Mouse (Mus musculus): Measurements from ENCODE around the gene Snx4. TPM values are rescaled to one million over a fixed set of nuclear protein-coding genes. Genes with fewer than 3 reads are reported as not detected.

Gene Snx4
- polyA plus RNA-seq, 1 experiment from 2014 or later = 82.3 TPM

DNA sequence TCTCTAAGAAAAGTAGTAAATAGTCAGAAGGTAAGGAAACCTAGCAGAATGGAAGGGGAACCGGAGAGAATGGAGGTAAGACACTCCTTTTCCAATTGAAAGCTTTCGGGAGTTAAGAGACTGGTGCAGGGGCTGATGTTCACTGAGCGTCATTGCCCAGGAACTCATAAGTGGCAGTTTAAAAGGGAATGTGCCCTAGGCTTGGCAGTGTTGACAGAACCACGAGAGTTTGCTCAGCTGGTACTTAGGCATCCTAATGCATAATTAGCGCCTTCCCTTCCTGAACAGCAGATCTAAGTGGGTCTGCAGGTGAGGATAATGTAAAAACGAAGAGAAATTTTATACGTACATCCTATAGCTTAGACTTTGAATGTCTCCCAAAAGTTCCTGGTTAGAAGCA is 4.4 kb downstream of the Snx4 start:
- ATAC-seq (ENCODE audit: insufficient number of reproducible peaks, insufficient read depth, low FRiP score, low read depth) = no peak
- Histone ChIP-seq H3K36me3 (ENCODE audit: control insufficient read depth, insufficient read depth, low read length) (no peaks in the 10 kb centered on the region), H3K4me2 (ENCODE audit: low read length) (no peak overlapping the region), H3K9me3 (ENCODE audit: control insufficient read depth, low read length) (no peaks in the 10 kb centered on the region), H3K27me3 (ENCODE audit: control insufficient read depth, insufficient read depth, low read length) (no peaks in the 10 kb centered on the region), H3K27ac (replicated peaks in 1 of 2; ENCODE audit: control insufficient read depth in 1 of 2, insufficient read depth in 1 of 2, low read depth in 2 of 2, low read length in 2 of 2) (no peak overlapping the region), H3K4me3 (ENCODE audit: control insufficient read depth in 1 of 2, insufficient read depth in 1 of 2, low read depth in 1 of 2, low read length in 2 of 2) (no peak overlapping the region), H3K9ac (ENCODE audit: low read length) (no peak overlapping the region), H3K4me1 (ENCODE audit: control insufficient read depth in 2 of 2, insufficient read depth in 2 of 2, low read length in 2 of 2) (peaks cover 9 to 31% of the 10 kb centered on the region in 2 experiments)
- WGBS = 76% methylated on average over 7 of the region's 7 CpGs

DNA sequence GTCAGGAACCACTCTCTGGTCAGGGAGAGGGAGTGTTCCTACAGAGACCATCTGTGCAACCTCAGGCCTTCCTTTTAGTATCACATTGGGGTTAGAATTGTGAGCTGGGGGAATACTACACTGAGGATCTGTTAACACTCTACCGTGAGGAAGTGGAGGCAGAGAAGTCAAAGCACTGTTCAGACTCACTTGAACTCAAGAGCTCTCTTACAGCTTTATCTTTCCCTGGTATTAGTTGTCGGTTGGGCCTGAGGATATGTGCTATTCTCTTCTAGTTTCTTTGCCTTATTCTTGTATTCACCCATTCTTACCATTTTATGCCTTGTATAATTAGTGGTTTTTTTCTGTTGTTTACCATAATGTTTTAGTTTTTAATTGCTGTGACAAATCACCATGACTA is 7.3 kb downstream of the Snx4 start:
- no peaks in the 10 kb centered on the region for H3K9me3 ChIP-seq (ENCODE audit: control insufficient read depth, low read length)
- peak overlapping the region; percentile 6 to 16; a peak in 1 of 4 replicates for H3K27ac ChIP-seq (replicated peaks in 1 of 2; ENCODE audit: control insufficient read depth in 1 of 2, insufficient read depth in 1 of 2, low read depth in 2 of 2, low read length in 2 of 2)
- no peak overlapping the region for H3K4me3 ChIP-seq (ENCODE audit: control insufficient read depth in 1 of 2, insufficient read depth in 1 of 2, low read depth in 1 of 2, low read length in 2 of 2)
- no peak overlapping the region for H3K4me2 ChIP-seq (ENCODE audit: low read length)
- H3K9ac ChIP-seq (ENCODE audit: low read length) = no peak overlapping the region
- peaks cover 13 to 41% of the 10 kb centered on the region in 2 experiments for H3K4me1 ChIP-seq (ENCODE audit: control insufficient read depth in 2 of 2, insufficient read depth in 2 of 2, low read length in 2 of 2)
- no peaks in the 10 kb centered on the region for H3K36me3 ChIP-seq (ENCODE audit: control insufficient read depth, insufficient read depth, low read length)
- H3K27me3 ChIP-seq (ENCODE audit: control insufficient read depth, insufficient read depth, low read length) = no peaks in the 10 kb centered on the region
- 26% methylated on average over 2 of the region's 2 CpGs for WGBS
- no peak for ATAC-seq (ENCODE audit: insufficient number of reproducible peaks, insufficient read depth, low FRiP score, low read depth)

DNA sequence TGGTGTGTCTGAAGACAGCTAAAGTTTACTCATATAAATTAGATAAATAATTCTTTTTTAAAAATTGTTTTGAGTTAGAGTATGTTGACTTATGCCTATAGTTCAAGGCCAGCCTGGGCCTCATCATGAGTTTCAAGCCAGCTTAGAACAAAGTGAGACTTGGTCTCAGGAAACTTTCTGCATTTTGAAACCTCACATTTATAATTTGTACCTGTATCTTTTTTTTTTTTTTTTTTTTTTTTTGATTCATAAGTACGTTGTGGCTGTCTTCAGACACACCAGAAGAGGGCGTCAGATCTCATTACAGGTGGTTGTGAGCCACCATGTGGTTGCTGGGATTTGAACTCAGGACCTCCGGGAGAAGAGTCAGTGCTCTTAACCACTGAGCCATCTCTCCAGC is 8.6 kb downstream of the Snx4 start:
- H3K9me3 ChIP-seq (ENCODE audit: control insufficient read depth, low read length) = no peaks in the 10 kb centered on the region
- no peak overlapping the region for H3K4me3 ChIP-seq (ENCODE audit: control insufficient read depth in 1 of 2, insufficient read depth in 1 of 2, low read depth in 1 of 2, low read length in 2 of 2)
- no peak overlapping the region for H3K27ac ChIP-seq (replicated peaks in 1 of 2; ENCODE audit: control insufficient read depth in 1 of 2, insufficient read depth in 1 of 2, low read depth in 2 of 2, low read length in 2 of 2)
- H3K9ac ChIP-seq (ENCODE audit: low read length) = no peak overlapping the region
- no peak for ATAC-seq (ENCODE audit: insufficient number of reproducible peaks, insufficient read depth, low FRiP score, low read depth)
- 72% methylated on average over 3 of the region's 3 CpGs for WGBS
- H3K4me2 ChIP-seq (ENCODE audit: low read length) = no peak overlapping the region
- H3K27me3 ChIP-seq (ENCODE audit: control insufficient read depth, insufficient read depth, low read length) = no peaks in the 10 kb centered on the region
- H3K36me3 ChIP-seq (ENCODE audit: control insufficient read depth, insufficient read depth, low read length) = peaks cover 11% of the 10 kb centered on the region
- H3K4me1 ChIP-seq (ENCODE audit: control insufficient read depth in 2 of 2, insufficient read depth in 2 of 2, low read length in 2 of 2) = peaks cover 13 to 41% of the 10 kb centered on the region in 2 experiments

DNA sequence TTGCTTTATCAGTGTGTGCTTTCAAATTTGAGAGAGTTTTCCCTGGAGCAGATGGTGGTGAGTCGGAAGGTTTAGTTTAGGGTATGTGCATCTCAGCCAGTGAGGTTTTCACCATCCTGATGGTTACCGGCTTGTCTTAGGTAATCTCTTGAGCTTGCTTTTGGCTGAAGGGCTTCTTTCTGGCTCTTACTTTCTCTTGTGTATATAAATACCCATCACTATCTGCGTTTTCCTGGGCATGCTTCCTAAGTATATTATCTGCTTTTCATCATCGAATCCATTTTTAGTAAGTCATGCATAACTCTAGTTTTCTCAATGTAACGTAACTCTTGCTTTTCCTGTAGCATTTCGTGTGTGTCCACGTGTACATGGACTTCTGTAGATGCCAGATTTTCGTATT is 9.6 kb downstream of the Snx4 start:
- Histone ChIP-seq H3K4me2 (ENCODE audit: low read length) (peak overlapping the region; percentile 4), H3K27me3 (ENCODE audit: control insufficient read depth, insufficient read depth, low read length) (no peaks in the 10 kb centered on the region), H3K4me3 (ENCODE audit: control insufficient read depth in 1 of 2, insufficient read depth in 1 of 2, low read depth in 1 of 2, low read length in 2 of 2) (no peak overlapping the region), H3K9ac (ENCODE audit: low read length) (no peak overlapping the region), H3K4me1 (ENCODE audit: control insufficient read depth in 2 of 2, insufficient read depth in 2 of 2, low read length in 2 of 2) (peaks cover 11 to 34% of the 10 kb centered on the region in 2 experiments), H3K9me3 (ENCODE audit: control insufficient read depth, low read length) (no peaks in the 10 kb centered on the region), H3K36me3 (ENCODE audit: control insufficient read depth, insufficient read depth, low read length) (peaks cover 21% of the 10 kb centered on the region), H3K27ac (replicated peaks in 1 of 2; ENCODE audit: control insufficient read depth in 1 of 2, insufficient read depth in 1 of 2, low read depth in 2 of 2, low read length in 2 of 2) (peak overlapping the region; percentile 39 to 55)
- ATAC-seq (ENCODE audit: insufficient number of reproducible peaks, insufficient read depth, low FRiP score, low read depth) = no peak
- 30% methylated on average over 8 of the region's 8 CpGs for WGBS

DNA sequence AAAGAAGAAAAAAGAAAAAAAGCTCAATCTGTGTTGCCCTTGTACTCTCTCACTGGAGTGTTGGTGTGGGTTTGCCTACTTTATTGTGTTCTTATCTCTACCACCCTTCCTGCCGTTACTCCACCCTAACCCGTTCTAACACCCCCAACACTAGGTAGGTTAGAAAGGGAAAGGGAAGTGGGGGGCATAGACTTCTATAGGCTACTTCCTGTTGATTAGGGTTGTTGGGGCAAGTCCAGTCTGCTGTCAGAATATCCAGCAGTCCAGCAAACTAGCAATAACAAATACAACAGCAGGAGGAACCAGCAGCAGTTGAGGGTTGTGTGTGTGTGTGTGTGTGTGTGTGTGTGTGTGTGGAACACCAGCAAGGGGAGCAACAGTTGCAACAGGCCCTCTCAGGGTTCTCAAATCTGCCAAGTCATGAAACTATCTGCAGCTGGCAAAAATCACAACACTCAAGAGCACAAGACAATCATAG is 10.4 kb downstream of the Snx4 start:
- 36% methylated on average over 2 of the region's 2 CpGs for WGBS
- peak overlapping the region; percentile 1 to 39; a peak in 2 of 4 replicates for H3K27ac ChIP-seq (replicated peaks in 1 of 2; ENCODE audit: control insufficient read depth in 1 of 2, insufficient read depth in 1 of 2, low read depth in 2 of 2, low read length in 2 of 2)
- ATAC-seq (ENCODE audit: insufficient number of reproducible peaks, insufficient read depth, low FRiP score, low read depth) = peak; percentile 33; the same call in 1 of the 2 replicates

DNA sequence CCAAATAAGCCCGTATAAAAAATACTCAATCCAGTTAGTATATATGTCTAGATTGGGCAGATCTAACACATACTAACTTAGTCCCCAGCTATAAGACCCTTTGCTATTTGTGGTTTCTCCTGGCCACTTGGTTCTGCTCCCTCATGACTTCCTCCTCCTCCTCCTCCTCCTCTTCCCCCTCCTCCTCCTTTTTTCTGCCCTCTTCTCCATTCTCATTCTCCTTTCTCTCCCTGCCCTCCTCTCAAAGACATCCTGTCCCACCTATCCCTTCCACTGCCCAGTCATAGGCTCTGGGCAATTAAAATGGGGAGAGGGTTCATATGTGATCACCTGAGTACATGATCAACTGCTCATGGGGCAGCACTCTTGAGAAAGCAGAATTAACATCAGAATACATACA is 10.9 kb downstream of the Snx4 start:
- WGBS = 52% methylated on average over 1 of the region's 1 CpGs
- no peaks in the 10 kb centered on the region for H3K9me3 ChIP-seq (ENCODE audit: control insufficient read depth, low read length)
- H3K36me3 ChIP-seq (ENCODE audit: control insufficient read depth, insufficient read depth, low read length) = peaks cover 34% of the 10 kb centered on the region
- no peak overlapping the region for H3K4me2 ChIP-seq (ENCODE audit: low read length)
- H3K27me3 ChIP-seq (ENCODE audit: control insufficient read depth, insufficient read depth, low read length) = no peaks in the 10 kb centered on the region
- ATAC-seq (ENCODE audit: insufficient number of reproducible peaks, insufficient read depth, low FRiP score, low read depth) = no peak
- H3K27ac ChIP-seq (replicated peaks in 1 of 2; ENCODE audit: control insufficient read depth in 1 of 2, insufficient read depth in 1 of 2, low read depth in 2 of 2, low read length in 2 of 2) = peak overlapping the region; percentile 1 to 39; a peak in 2 of 4 replicates
- H3K4me3 ChIP-seq (ENCODE audit: control insufficient read depth in 1 of 2, insufficient read depth in 1 of 2, low read depth in 1 of 2, low read length in 2 of 2) = no peak overlapping the region
- peaks cover 11 to 34% of the 10 kb centered on the region in 2 experiments for H3K4me1 ChIP-seq (ENCODE audit: control insufficient read depth in 2 of 2, insufficient read depth in 2 of 2, low read length in 2 of 2)
- H3K9ac ChIP-seq (ENCODE audit: low read length) = no peak overlapping the region

More for the DNA sequence above, 10.4 kb downstream of the Snx4 start:
- Histone ChIP-seq H3K36me3 (ENCODE audit: control insufficient read depth, insufficient read depth, low read length) (peaks cover 29% of the 10 kb centered on the region), H3K4me2 (ENCODE audit: low read length) (peak overlapping the region; percentile 4; the same call in 1 of the 2 replicates), H3K9me3 (ENCODE audit: control insufficient read depth, low read length) (no peaks in the 10 kb centered on the region), H3K9ac (ENCODE audit: low read length) (no peak overlapping the region), H3K27me3 (ENCODE audit: control insufficient read depth, insufficient read depth, low read length) (no peaks in the 10 kb centered on the region), H3K4me1 (ENCODE audit: control insufficient read depth in 2 of 2, insufficient read depth in 2 of 2, low read length in 2 of 2) (peaks cover 11 to 34% of the 10 kb centered on the region in 2 experiments), H3K4me3 (ENCODE audit: control insufficient read depth in 1 of 2, insufficient read depth in 1 of 2, low read depth in 1 of 2, low read length in 2 of 2) (no peak overlapping the region)

DNA sequence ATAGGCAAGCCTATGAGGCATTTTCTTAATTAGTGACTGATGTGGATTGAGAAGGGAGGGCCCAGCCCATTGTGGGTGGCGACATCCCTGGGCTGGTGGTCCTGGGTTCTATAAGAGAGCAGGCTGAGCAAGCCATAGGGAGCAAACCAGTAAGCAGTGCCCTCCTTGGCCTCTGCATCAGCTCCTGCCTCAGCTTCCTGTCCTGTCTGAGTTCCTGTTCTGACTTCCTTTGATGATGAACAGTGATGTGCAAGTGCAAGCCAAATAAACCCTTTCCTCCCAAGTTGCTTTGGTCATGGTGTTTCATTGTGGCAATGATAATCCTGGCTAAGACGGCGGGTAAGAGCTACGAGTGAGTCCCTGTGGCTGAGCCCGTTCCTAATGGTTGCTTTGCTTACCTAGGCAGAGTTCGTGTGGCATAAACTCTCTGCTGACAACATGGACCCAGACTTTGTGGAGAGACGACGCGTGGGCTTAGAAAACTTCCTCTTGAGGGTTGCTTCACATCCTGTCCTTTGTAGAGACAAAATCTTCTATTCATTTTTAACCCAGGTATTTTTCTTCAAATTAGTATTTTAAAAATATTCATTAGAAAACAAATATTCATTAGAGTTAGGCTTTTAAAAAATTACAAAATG is 16.5 kb downstream of the Snx4 start:
- Histone ChIP-seq H3K9ac (ENCODE audit: low read length) (no peak overlapping the region), H3K4me2 (ENCODE audit: low read length) (no peak overlapping the region), H3K4me3 (ENCODE audit: control insufficient read depth in 1 of 2, insufficient read depth in 1 of 2, low read depth in 1 of 2, low read length in 2 of 2) (no peak overlapping the region), H3K4me1 (ENCODE audit: control insufficient read depth in 2 of 2, insufficient read depth in 2 of 2, low read length in 2 of 2) (no peaks in the 10 kb centered on the region), H3K27ac (replicated peaks in 1 of 2; ENCODE audit: control insufficient read depth in 1 of 2, insufficient read depth in 1 of 2, low read depth in 2 of 2, low read length in 2 of 2) (no peak overlapping the region), H3K9me3 (ENCODE audit: control insufficient read depth, low read length) (no peaks in the 10 kb centered on the region), H3K27me3 (ENCODE audit: control insufficient read depth, insufficient read depth, low read length) (no peaks in the 10 kb centered on the region), H3K36me3 (ENCODE audit: control insufficient read depth, insufficient read depth, low read length) (peaks cover 75% of the 10 kb centered on the region)
- no peak for ATAC-seq (ENCODE audit: insufficient number of reproducible peaks, insufficient read depth, low FRiP score, low read depth)
- WGBS = 82% methylated on average over 9 of the region's 9 CpGs

DNA sequence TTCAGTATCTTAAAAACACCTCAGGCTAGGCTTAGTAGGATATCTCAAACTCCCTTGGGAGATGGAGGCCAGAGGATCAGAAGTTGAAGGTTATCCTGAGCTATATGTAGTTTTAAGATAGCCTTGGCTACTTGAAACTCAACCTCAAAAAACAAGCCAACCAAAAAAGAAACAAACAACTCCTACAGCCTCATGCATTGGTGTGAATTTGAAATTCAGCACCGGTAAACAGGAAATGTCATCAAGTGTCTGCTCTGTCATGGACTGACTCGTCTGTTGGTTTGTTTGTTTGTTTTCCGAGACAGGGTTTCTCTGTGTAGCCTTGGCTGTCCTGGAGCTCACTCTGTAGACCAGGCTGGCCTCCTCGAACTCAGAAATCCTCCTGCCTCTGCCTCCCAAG is 20.6 kb downstream of the Snx4 start:
- H3K4me2 ChIP-seq (ENCODE audit: low read length) = no peak overlapping the region
- H3K27me3 ChIP-seq (ENCODE audit: control insufficient read depth, insufficient read depth, low read length) = no peaks in the 10 kb centered on the region
- no peak overlapping the region for H3K4me3 ChIP-seq (ENCODE audit: control insufficient read depth in 1 of 2, insufficient read depth in 1 of 2, low read depth in 1 of 2, low read length in 2 of 2)
- H3K36me3 ChIP-seq (ENCODE audit: control insufficient read depth, insufficient read depth, low read length) = peaks cover 71% of the 10 kb centered on the region
- no peaks in the 10 kb centered on the region for H3K9me3 ChIP-seq (ENCODE audit: control insufficient read depth, low read length)
- H3K9ac ChIP-seq (ENCODE audit: low read length) = no peak overlapping the region
- no peak overlapping the region for H3K27ac ChIP-seq (replicated peaks in 1 of 2; ENCODE audit: control insufficient read depth in 1 of 2, insufficient read depth in 1 of 2, low read depth in 2 of 2, low read length in 2 of 2)
- no peak for ATAC-seq (ENCODE audit: insufficient number of reproducible peaks, insufficient read depth, low FRiP score, low read depth)
- no peaks in the 10 kb centered on the region for H3K4me1 ChIP-seq (ENCODE audit: control insufficient read depth in 2 of 2, insufficient read depth in 2 of 2, low read length in 2 of 2)
- 94% methylated on average over 4 of the region's 4 CpGs for whole genome bisulfite sequencing

Data from heart, embryonic 14.5 days (tissue).